Mouse (Mus musculus): ENCODE results near the gene Pramel7. TPM values are rescaled to one million over a fixed set of nuclear protein-coding genes. Genes with fewer than 3 reads are reported as not detected.

The Pramel7 gene
- not detected in 2 replicates for polyA plus RNA-seq (2021; fragmentation: Nextera tagmentation)
- long read RNA-seq, experiment 1: 0 reads
- long read RNA-seq, experiment 2: 0 reads

GRCm38 (mm10) chr2:87496993-87497392, at the start of gene Pramel7:
Gene Pramel7 (minus strand): TSS chr2:87497093.

GRCm38 (mm10) chr2:87545442-87545841, 48.5 kb upstream of the Pramel7 start, which contains the start of gene Olfr1128:
Gene Olfr1128 (minus strand): TSS chr2:87545542.

GRCm38 (mm10) chr2:87531496-87531895, 34.6 kb upstream of the Pramel7 start, which contains the start of gene Olfr153:
Gene Olfr153 (plus strand): TSS chr2:87531796.

GRCm38 (mm10) chr2:87506265-87506664, 9.4 kb upstream of the Pramel7 start, which contains the start of gene Pramel6:
Gene Pramel6 (plus strand): TSS chr2:87506565.

GRCm38 (mm10) chr2:87453662-87454061, 43.2 kb downstream of the Pramel7 start, which contains the start of gene Olfr1126:
Gene Olfr1126 (plus strand): TSS chr2:87453962.

Other genes with a start within 250 kb of the Pramel7 start
- gene Olfr1115, start 249.1 kb downstream of the Pramel7 start, polyA plus RNA-seq (2021; fragmentation: Nextera tagmentation): not detected in 2 replicates
- gene Olfr1116, start 229.6 kb downstream of the Pramel7 start, polyA plus RNA-seq (2021; fragmentation: Nextera tagmentation): not detected in 2 replicates
- not detected in 2 replicates for gene Olfr1118, start 189.5 kb downstream of the Pramel7 start, polyA plus RNA-seq (2021; fragmentation: Nextera tagmentation)
- not detected in 2 replicates for gene Olfr1120, start 142.3 kb downstream of the Pramel7 start, polyA plus RNA-seq (2021; fragmentation: Nextera tagmentation)
- not detected in 2 replicates for gene Olfr1121, start 127.2 kb downstream of the Pramel7 start, polyA plus RNA-seq (2021; fragmentation: Nextera tagmentation)
- gene Olfr1122, start 111.2 kb downstream of the Pramel7 start, polyA plus RNA-seq (2021; fragmentation: Nextera tagmentation): not detected in 2 replicates
- gene Olfr1123, start 80.5 kb downstream of the Pramel7 start, polyA plus RNA-seq (2021; fragmentation: Nextera tagmentation): not detected in 2 replicates
- 0.09 and 0.18 TPM in 2 replicates for gene Olfr1124, start 66.8 kb downstream of the Pramel7 start, polyA plus RNA-seq (2021; fragmentation: Nextera tagmentation)
- not detected in 2 replicates for gene Olfr1126, start 43.1 kb downstream of the Pramel7 start, polyA plus RNA-seq (2021; fragmentation: Nextera tagmentation)
- gene Pramel6, start 9.5 kb upstream of the Pramel7 start, polyA plus RNA-seq (2021; fragmentation: Nextera tagmentation): not detected in 2 replicates
- gene Olfr153, start 34.7 kb upstream of the Pramel7 start, polyA plus RNA-seq (2021; fragmentation: Nextera tagmentation): not detected in 2 replicates
- gene Olfr1128, start 48.4 kb upstream of the Pramel7 start, polyA plus RNA-seq (2021; fragmentation: Nextera tagmentation): not detected in 2 replicates
- not detected in 2 replicates for gene Olfr1129, start 76.8 kb upstream of the Pramel7 start, polyA plus RNA-seq (2021; fragmentation: Nextera tagmentation)
- not detected in 2 replicates for gene Olfr1130, start 109.1 kb upstream of the Pramel7 start, polyA plus RNA-seq (2021; fragmentation: Nextera tagmentation)
- not detected in 2 replicates for gene Olfr1131, start 130.0 kb upstream of the Pramel7 start, polyA plus RNA-seq (2021; fragmentation: Nextera tagmentation)
- gene Olfr1132, start 140.4 kb upstream of the Pramel7 start, polyA plus RNA-seq (2021; fragmentation: Nextera tagmentation): not detected in 2 replicates
- not detected in 2 replicates for gene Olfr1133, start 150.3 kb upstream of the Pramel7 start, polyA plus RNA-seq (2021; fragmentation: Nextera tagmentation)
- not detected in 2 replicates for gene Olfr1134, start 161.4 kb upstream of the Pramel7 start, polyA plus RNA-seq (2021; fragmentation: Nextera tagmentation)
- gene Olfr1135, start 176.6 kb upstream of the Pramel7 start, polyA plus RNA-seq (2021; fragmentation: Nextera tagmentation): not detected in 2 replicates
- gene Olfr1136, start 196.9 kb upstream of the Pramel7 start, polyA plus RNA-seq (2021; fragmentation: Nextera tagmentation): not detected in 2 replicates
- gene Olfr1137, start 216.1 kb upstream of the Pramel7 start, polyA plus RNA-seq (2021; fragmentation: Nextera tagmentation): not detected in 2 replicates
- not detected in 2 replicates for gene Olfr1138, start 242.9 kb upstream of the Pramel7 start, polyA plus RNA-seq (2021; fragmentation: Nextera tagmentation)
- gene Olfr1140, start 246.7 kb upstream of the Pramel7 start, polyA plus RNA-seq (2021; fragmentation: Nextera tagmentation): not detected in 2 replicates